Mouse (Mus musculus) brown adipose tissue, adult 24 weeks (tissue): ENCODE measurements around the gene Rcc1. TPM values are rescaled to one million over a fixed set of nuclear protein-coding genes. Genes with fewer than 3 reads are reported as not detected.

Experiments
- H3K27ac ChIP-seq: fragments of 200-500 bp; replicated peaks from 2 replicates; pipeline ENCODE4 v1.5.1; 2012; ENCODE audit warnings: low read depth, mild to moderate bottlenecking, low read length
- H3K4me1 ChIP-seq: fragments of 200-500 bp; 2 replicates; pipeline ENCODE4 v1.6.1; 2012; ENCODE audit warnings: low read length, mixed read lengths; ENCODE audit not compliant: control insufficient read depth, insufficient read depth, insufficient read length
- H3K4me3 ChIP-seq: fragments of 200-500 bp; 2 replicates; pipeline ENCODE4 v1.5.1; 2012; ENCODE audit warnings: low read depth, mild to moderate bottlenecking, low read length, moderate library complexity; ENCODE audit not compliant: insufficient read depth
- polyA plus RNA-seq: library from polyadenylated mRNA; stranded (reverse); fragments of >200 nt; gene quantifications from 2 replicates; pipeline ENCODE4 v1.2.4, GENCODE M21; 2012; ENCODE audit not compliant: missing spikeins, insufficient read depth, insufficient read length

Gene Rcc1
- polyA plus RNA-seq, 1 experiment, result 3.4 TPM

GRCm38 (mm10) chr4:132346261-132346660, 7.1 kb downstream of the Rcc1 start:
- no peak overlapping the region for H3K27ac ChIP-seq
- no peaks in the 10 kb centered on the region for H3K4me1 ChIP-seq
- H3K4me3 ChIP-seq, result no peak overlapping the region

- Histone ChIP-seq H3K27ac (no peak overlapping the region), H3K4me1 (no peaks in the 10 kb centered on the region), H3K4me3 (no peak overlapping the region)
Measured at GRCm38 (mm10) chr4:132345843-132346212, 7.6 kb downstream of the Rcc1 start.

- Histone ChIP-seq H3K4me1 (no peaks in the 10 kb centered on the region), H3K27ac (peak overlapping the region; percentile 57), H3K4me3 (peak overlapping the region; percentile 96)
Measured at GRCm38 (mm10) chr4:132345135-132345842, 8.1 kb downstream of the Rcc1 start.

GRCm38 (mm10) chr4:132344403-132345134, 8.8 kb downstream of the Rcc1 start:
- Histone ChIP-seq H3K27ac (no peak overlapping the region), H3K4me1 (no peaks in the 10 kb centered on the region), H3K4me3 (peak overlapping the region; percentile 96)

- Histone ChIP-seq H3K4me1 (no peaks in the 10 kb centered on the region), H3K27ac (no peak overlapping the region)
Measured at GRCm38 (mm10) chr4:132341451-132341850, 12.0 kb downstream of the Rcc1 start.

GRCm38 (mm10) chr4:132338943-132339342, 14.5 kb downstream of the Rcc1 start:
- Histone ChIP-seq H3K4me1 (no peaks in the 10 kb centered on the region), H3K27ac (peak overlapping the region; percentile 55), H3K4me3 (no peak overlapping the region)

More at GRCm38 (mm10) chr4:132341451-132341850, 12.0 kb downstream of the Rcc1 start:
- H3K4me3 ChIP-seq, result no peak overlapping the region

- Histone ChIP-seq H3K4me1 (peaks cover 4% of the 10 kb centered on the region; the same call in 1 of the 2 replicates), H3K4me3 (no peak overlapping the region), H3K27ac (no peak overlapping the region)
Measured at GRCm38 (mm10) chr4:132332880-132333279, 20.5 kb downstream of the Rcc1 start.

GRCm38 (mm10) chr4:132331960-132332359, 21.4 kb downstream of the Rcc1 start:
- Histone ChIP-seq H3K4me1 (peaks cover 4% of the 10 kb centered on the region; the same call in 1 of the 2 replicates), H3K27ac (no peak overlapping the region), H3K4me3 (no peak overlapping the region)

- H3K27ac ChIP-seq, result peak overlapping the region; percentile 74
- H3K4me3 ChIP-seq, result peak overlapping the region; percentile 69
- H3K4me1 ChIP-seq, result peaks cover 4% of the 10 kb centered on the region; the same call in 1 of the 2 replicates
Measured at GRCm38 (mm10) chr4:132329835-132330354, 23.5 kb downstream of the Rcc1 start.

GRCm38 (mm10) chr4:132329115-132329834, 24.1 kb downstream of the Rcc1 start, which contains the start of gene Trnau1ap:
Gene Trnau1ap, minus strand, starts transcription at chr4:132329538.
- H3K27ac ChIP-seq, result peak within 1 kb of the TSS; percentile 84
- H3K4me1 ChIP-seq, result peaks cover 4% of the 10 kb centered on the region; the same call in 1 of the 2 replicates
- peak within 1 kb of the TSS; percentile 69 for H3K4me3 ChIP-seq

- peak overlapping the region; percentile 69 for H3K4me3 ChIP-seq
- H3K27ac ChIP-seq, result peak overlapping the region; percentile 84
- H3K4me1 ChIP-seq, result peaks cover 4% of the 10 kb centered on the region; the same call in 1 of the 2 replicates
Measured at GRCm38 (mm10) chr4:132328391-132328982, 24.9 kb downstream of the Rcc1 start.

GRCm38 (mm10) chr4:132326481-132326880, 26.9 kb downstream of the Rcc1 start:
- H3K27ac ChIP-seq, result no peak overlapping the region
- no peak overlapping the region for H3K4me3 ChIP-seq
- peaks cover 4% of the 10 kb centered on the region; the same call in 1 of the 2 replicates for H3K4me1 ChIP-seq

- H3K4me3 ChIP-seq, result no peak overlapping the region
- no peak overlapping the region for H3K27ac ChIP-seq
- no peaks in the 10 kb centered on the region for H3K4me1 ChIP-seq
Measured at GRCm38 (mm10) chr4:132315711-132316110, 37.7 kb downstream of the Rcc1 start.

- H3K4me1 ChIP-seq, result no peaks in the 10 kb centered on the region
- H3K4me3 ChIP-seq, result no peak overlapping the region
- no peak overlapping the region for H3K27ac ChIP-seq
Measured at GRCm38 (mm10) chr4:132312627-132313026, 40.8 kb downstream of the Rcc1 start.
